Mouse (Mus musculus) hindbrain, embryonic 11.5 days (tissue): ENCODE measurements around the gene Fgfr2. TPM values are rescaled to one million over a fixed set of nuclear protein-coding genes. Genes with fewer than 3 reads are reported as not detected.
A peak's percentile ranks its signal among the peaks of the same experiment; 100 is the strongest.

Source experiments
- ATAC-seq: fragments of 200-750 bp; cut with Nextera tagmentation; 2 replicates; pipeline ENCODE4 v1.8.0; 2017; ENCODE audit warnings: mild to moderate bottlenecking, moderate TSS enrichment, moderate library complexity; ENCODE audit not compliant: low FRiP score
- DNase-seq: peaks from one replicate; pipeline ENCODE4 v3.0.0-alpha.2; 2015; ENCODE audit warnings: low spot score
- H3K27ac ChIP-seq: fragments of 300-500 bp; sonication (generic); 2 replicates; pipeline ENCODE4 v1.5.1; 2014; ENCODE audit warnings: mild to moderate bottlenecking, low read depth, low read length
- H3K27me3 ChIP-seq: fragments of 300-500 bp; sonication (generic); 2 replicates; pipeline ENCODE4 v1.6.1; 2014; ENCODE audit warnings: mild to moderate bottlenecking, low read length, moderate library complexity, mixed read lengths; ENCODE audit not compliant: control insufficient read depth, insufficient read depth
- H3K36me3 ChIP-seq: fragments of 300-500 bp; sonication (generic); 2 replicates; pipeline ENCODE4 v1.6.1; 2014; ENCODE audit warnings: mild to moderate bottlenecking, low read length, moderate library complexity, mixed read lengths; ENCODE audit not compliant: control insufficient read depth, insufficient read depth
- H3K4me1 ChIP-seq: fragments of 300-500 bp; sonication (generic); replicated peaks from 2 replicates; pipeline ENCODE4 v1.6.1; 2014; ENCODE audit warnings: low read length, mixed read lengths; ENCODE audit not compliant: control insufficient read depth, insufficient read depth
- H3K4me2 ChIP-seq: fragments of 300-500 bp; sonication (generic); replicated peaks from 2 replicates; pipeline ENCODE4 v1.6.1; 2014; ENCODE audit warnings: mild to moderate bottlenecking, low read depth, low read length
- H3K4me3 ChIP-seq: fragments of 300-500 bp; sonication (generic); 2 replicates; pipeline ENCODE4 v1.5.1; 2014; ENCODE audit warnings: low read depth, low read length
- H3K9ac ChIP-seq: fragments of 300-500 bp; sonication (generic); 2 replicates; pipeline ENCODE4 v1.6.1; 2014; ENCODE audit warnings: low read depth, low read length
- H3K9me3 ChIP-seq: fragments of 300-500 bp; sonication (generic); 2 replicates; pipeline ENCODE4 v1.6.1; 2016; ENCODE audit warnings: low read length; ENCODE audit not compliant: control insufficient read depth
- WGBS: fragments of 180-500 bp; shearing (Covaris S2); extraction: QIAGEN DNeasy Blood & Tissue Kit; methylation state at CpG from one replicate; pipeline ENCODE4 v1.1.7; 2014; 5-methylcytosine and 5-hydroxymethylcytosine counted together
- polyA plus RNA-seq: library from polyadenylated mRNA; unstranded; fragments of >200 nt; fragmentation: Nextera tagmentation; extraction: Ambion mirVana; gene quantifications from 2 replicates; pipeline ENCODE4 v1.2.1, GENCODE M21; 2014

Gene Fgfr2
- polyA plus RNA-seq, 1 experiment from 2014 or later = 71.3 TPM

DNA sequence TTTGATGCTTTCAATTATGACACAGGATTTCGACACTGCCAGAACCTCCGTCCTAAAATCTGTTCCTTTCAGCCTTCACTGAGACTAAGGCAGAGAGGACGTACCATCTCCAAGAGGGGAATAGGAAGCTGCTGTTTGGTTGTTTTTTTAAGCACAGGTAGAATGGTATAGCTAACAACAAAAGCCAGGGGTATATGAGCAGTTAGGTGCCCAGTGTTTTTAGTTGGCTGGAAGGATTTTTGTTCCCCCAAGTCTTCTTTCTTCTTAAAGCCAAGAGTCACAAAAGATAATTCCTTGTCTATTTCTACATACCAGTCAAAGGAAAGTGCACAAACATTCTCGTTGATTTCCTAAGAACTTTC lies 2859.9 kb downstream of the Fgfr2 start:
- peak overlapping the region; percentile 82 for H3K4me3 ChIP-seq
- H3K4me2 ChIP-seq = peak overlapping the region; percentile 61
- ATAC-seq (no peak), DNase-seq (no peak)
- WGBS = 25% methylated on average over 4 of the region's 4 CpGs
- no peaks in the 10 kb centered on the region for H3K27me3 ChIP-seq
- H3K4me1 ChIP-seq = peaks cover 12% of the 10 kb centered on the region
- H3K27ac ChIP-seq = no peak overlapping the region
- no peaks in the 10 kb centered on the region for H3K9me3 ChIP-seq
- no peaks in the 10 kb centered on the region for H3K36me3 ChIP-seq
- peak overlapping the region; percentile 88 for H3K9ac ChIP-seq

DNA sequence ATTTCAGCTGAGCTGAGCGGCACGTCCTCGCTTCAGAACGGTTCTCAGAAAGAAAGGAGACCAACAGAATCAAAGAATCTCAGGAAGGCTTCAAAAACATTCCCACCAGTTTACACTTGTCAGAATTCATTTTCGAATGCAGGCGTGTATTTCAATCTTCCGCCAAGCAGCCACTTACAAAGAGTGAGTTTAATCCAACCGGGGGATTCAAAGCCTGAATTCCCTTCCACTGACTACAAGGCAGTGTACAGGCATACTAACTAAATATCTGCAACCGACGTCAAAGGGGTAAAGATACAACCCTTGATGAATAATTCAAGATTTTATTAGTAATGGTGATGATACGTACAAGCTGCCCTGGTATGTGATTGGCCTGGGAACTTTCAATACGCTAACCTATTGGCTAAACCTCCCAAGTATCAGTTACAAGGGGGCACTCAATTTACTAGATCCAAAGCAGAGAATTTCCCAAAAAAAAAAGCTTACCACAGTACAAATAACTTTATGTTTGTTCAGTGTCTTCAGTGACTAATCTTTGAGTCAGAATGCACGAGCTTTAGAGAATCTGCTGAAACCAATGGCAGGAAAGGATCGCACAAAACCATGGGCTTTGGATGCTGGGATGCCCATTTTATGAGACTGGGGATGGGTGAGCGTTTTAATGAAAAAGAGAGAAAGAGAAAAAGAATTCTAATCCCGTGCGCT lies 2860.5 kb downstream of the Fgfr2 start:
- ATAC-seq = no peak
- WGBS = 20% methylated on average over 17 of the region's 17 CpGs
- peaks cover 10% of the 10 kb centered on the region for H3K4me1 ChIP-seq
- H3K4me3 ChIP-seq = peak overlapping the region; percentile 82
- H3K9ac ChIP-seq = peak overlapping the region; percentile 88; the same call in 1 of the 2 replicates
- H3K4me2 ChIP-seq = peak overlapping the region; percentile 61
- DNase-seq = peak; percentile 36
- H3K9me3 ChIP-seq = no peaks in the 10 kb centered on the region
- no peak overlapping the region for H3K27ac ChIP-seq
- H3K27me3 ChIP-seq = no peaks in the 10 kb centered on the region
- H3K36me3 ChIP-seq = no peaks in the 10 kb centered on the region

DNA sequence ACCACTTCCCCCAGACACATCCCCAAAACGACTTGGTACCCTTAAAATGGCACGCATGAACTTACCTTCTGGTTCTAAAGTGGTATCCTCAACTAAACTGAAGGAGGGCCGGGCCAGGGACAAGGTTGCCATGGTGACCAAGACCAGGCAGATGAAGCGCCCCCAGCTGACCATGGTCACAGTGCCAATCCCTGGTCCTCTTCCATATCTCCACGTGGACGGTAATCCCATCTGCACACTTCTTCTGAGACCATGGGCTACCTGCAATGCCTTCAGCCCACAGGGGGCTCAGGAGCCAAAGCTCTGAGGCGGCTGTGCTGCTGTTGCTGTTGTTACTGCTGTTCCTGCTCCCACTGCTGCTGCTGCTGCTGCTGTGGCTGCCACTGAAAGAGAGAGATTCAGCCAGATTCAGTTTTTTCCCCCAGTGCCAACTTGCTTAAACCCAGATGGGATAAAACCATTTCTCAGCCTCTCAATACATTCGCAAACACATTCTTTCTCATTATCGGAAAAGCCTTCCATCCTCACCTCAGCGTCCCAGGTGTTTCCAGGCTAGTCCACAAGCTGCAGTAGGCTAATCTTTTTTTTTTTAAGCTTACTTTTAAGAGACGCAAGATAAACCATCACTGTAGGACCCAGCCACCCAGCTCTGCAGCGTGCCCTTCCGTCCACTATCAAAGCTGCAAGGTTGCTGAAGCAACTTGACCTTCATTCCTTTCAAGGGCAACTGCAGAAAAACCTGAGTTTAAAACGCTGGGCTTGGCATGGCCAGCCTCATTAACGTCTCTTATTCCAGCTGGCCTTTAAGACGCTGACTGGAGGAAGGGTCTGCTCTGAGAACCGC lies 2861.2 kb downstream of the Fgfr2 start:
- Histone ChIP-seq H3K4me3 (peak overlapping the region; percentile 82), H3K9ac (peak overlapping the region; percentile 31; the same call in 1 of the 2 replicates), H3K9me3 (no peaks in the 10 kb centered on the region), H3K27ac (no peak overlapping the region), H3K27me3 (no peaks in the 10 kb centered on the region), H3K4me2 (peak overlapping the region; percentile 61), H3K36me3 (no peaks in the 10 kb centered on the region), H3K4me1 (peaks cover 10% of the 10 kb centered on the region)
- DNase-seq = peak; percentile 22
- WGBS = 32% methylated on average over 17 of the region's 17 CpGs
- no peak for ATAC-seq

DNA sequence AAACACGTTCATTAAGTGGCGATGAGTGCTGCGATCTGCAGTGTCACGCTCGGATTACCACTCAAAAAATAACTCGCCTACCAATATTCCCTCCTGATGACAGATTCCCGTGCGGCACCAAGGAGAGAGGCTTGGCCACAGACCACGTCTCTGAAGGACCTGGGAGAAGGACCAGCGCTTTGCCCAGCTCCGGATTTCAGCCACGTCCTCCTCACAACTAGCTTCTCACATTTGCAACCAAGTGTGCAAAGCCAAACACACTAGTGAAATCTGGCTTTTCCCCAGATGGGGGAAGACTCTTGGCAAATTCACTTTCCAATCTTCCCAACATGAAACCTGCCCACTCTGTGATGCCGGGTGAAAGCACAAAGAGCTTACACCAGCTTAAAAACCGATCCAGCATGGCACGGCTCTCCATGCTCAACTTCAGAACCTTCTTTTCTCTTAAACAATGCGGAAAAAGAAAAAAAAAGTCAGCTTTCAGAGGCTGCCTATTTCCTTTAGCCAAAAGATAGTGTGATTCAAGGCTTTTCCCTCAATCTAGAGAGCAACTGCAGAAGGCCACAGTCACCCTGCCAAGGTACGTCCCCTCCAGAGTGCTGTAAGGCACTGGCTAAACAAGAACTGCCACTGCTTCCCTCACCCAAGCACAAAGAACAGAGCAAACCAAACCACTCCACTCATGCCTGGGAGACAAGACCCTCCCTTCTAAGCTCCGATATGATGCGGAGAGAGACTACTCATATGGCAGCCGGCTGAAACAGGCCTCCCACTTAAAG lies 2862.1 kb downstream of the Fgfr2 start:
- no peaks in the 10 kb centered on the region for H3K9me3 ChIP-seq
- H3K27me3 ChIP-seq = no peaks in the 10 kb centered on the region
- H3K4me2 ChIP-seq = peak overlapping the region; percentile 61
- H3K27ac ChIP-seq = no peak overlapping the region
- peaks cover 7% of the 10 kb centered on the region for H3K4me1 ChIP-seq
- no peaks in the 10 kb centered on the region for H3K36me3 ChIP-seq
- H3K4me3 ChIP-seq = 0 out of 2 replicates have a peak overlapping the region, but pooled peaks have one; percentile 6
- DNase-seq (no peak), ATAC-seq (no peak)
- H3K9ac ChIP-seq = peak overlapping the region; percentile 8; the same call in 1 of the 2 replicates
- 68% methylated on average over 20 of the region's 20 CpGs for WGBS

DNA sequence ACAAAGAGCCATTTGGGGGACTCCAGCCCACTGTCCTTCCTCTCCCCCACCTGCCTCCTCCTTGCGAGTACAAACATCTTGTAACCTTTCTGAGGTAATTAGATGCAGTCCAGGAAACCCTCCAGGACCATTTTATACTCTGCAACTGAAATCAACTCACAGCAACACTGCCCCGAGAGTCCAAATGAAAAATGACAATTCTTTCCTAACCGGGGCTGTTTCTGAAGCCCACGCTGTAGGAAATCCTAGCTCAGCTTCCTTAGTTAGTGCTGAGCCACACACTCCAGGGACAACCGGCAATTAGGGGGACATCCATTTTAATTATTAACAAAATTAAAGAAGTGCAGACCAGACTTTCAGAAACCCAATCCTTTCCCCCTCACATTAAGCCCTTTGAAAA lies 2863.1 kb downstream of the Fgfr2 start:
- Histone ChIP-seq H3K9me3 (no peaks in the 10 kb centered on the region), H3K36me3 (no peaks in the 10 kb centered on the region), H3K4me2 (no peak overlapping the region; the same call in 1 of the 2 replicates), H3K4me3 (peak overlapping the region; percentile 4; the same call in 1 of the 2 replicates), H3K27me3 (no peaks in the 10 kb centered on the region), H3K4me1 (peaks cover 7% of the 10 kb centered on the region), H3K9ac (no peak overlapping the region), H3K27ac (no peak overlapping the region)
- DNase-seq = no peak
- 27% methylated on average over 5 of the region's 5 CpGs for WGBS
- ATAC-seq = no peak

DNA sequence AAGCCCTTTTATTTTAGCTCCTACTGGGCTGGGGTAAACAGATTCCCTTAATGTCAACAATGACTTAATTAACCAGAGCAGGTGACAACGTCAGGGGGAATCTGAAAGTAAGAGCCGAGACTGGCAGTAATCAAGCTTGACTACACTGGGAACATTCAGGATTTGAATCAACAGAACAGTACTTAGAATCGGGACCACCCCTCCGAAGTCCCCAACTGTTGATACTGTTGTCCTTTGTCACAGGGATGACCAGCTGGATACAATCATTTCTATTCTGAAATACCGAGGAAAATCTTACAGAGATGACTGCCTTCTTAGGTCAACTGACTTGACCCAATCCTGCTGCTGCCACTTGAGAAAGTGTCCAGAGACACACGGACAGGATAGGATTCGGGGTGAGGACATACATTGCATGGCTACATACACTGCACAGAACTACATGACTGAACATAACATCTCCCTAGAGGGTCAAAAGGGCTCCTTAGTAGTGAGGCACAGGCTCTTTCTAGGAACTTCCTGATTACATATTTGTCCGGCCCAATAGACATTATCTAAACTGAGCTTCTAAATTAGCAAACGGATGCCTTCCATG lies 2864.3 kb downstream of the Fgfr2 start:
- WGBS = 29% methylated on average over 9 of the region's 9 CpGs
- no peak overlapping the region for H3K4me3 ChIP-seq
- H3K27ac ChIP-seq = no peak overlapping the region
- H3K4me2 ChIP-seq = no peak overlapping the region
- H3K9me3 ChIP-seq = no peaks in the 10 kb centered on the region
- no peaks in the 10 kb centered on the region for H3K27me3 ChIP-seq
- ATAC-seq (0 out of 2 replicates have a peak, but pooled peaks have one; percentile 12), DNase-seq (no peak)
- no peak overlapping the region for H3K9ac ChIP-seq
- H3K4me1 ChIP-seq = peaks cover 7% of the 10 kb centered on the region
- no peaks in the 10 kb centered on the region for H3K36me3 ChIP-seq

DNA sequence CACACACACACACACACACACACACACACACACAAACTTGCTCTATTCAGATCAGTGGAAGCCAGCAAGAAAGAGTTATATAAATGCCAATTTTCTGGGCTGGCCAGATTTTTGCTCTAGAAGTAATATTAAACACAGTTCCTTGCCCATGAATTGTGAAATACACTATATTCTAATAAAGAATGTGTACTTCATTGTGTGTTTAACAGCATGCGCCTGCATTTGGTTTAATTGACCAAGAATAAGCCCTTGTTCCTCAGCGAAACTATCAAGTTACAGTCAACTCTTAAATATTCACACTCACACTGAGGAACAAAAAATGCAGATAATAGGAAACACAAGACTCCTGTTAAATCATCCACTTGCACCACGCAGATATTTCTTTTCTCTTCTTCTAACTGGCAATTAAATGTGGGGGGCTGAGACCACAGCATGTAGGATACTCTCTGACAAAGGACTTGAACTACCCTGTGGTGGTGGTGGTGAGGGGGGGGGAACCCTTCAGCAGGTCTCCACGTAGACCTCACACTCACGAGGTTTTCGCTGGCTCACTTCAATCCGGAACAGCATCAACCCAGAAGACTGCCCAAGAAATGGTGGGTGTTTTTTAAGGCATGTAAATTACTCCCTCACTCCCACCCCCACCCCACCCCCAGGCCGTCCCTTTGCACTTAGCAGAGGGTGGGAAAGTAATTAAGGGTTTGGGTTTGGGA lies 2865.0 kb downstream of the Fgfr2 start:
- no peak overlapping the region for H3K9ac ChIP-seq
- WGBS = 18% methylated on average over 8 of the region's 8 CpGs
- ATAC-seq (0 out of 2 replicates have a peak, but pooled peaks have one; percentile 2), DNase-seq (no peak)
- H3K9me3 ChIP-seq = no peaks in the 10 kb centered on the region
- no peak overlapping the region for H3K4me3 ChIP-seq
- peaks cover 7% of the 10 kb centered on the region for H3K4me1 ChIP-seq
- H3K4me2 ChIP-seq = no peak overlapping the region
- H3K27ac ChIP-seq = no peak overlapping the region
- no peaks in the 10 kb centered on the region for H3K36me3 ChIP-seq
- H3K27me3 ChIP-seq = no peaks in the 10 kb centered on the region

DNA sequence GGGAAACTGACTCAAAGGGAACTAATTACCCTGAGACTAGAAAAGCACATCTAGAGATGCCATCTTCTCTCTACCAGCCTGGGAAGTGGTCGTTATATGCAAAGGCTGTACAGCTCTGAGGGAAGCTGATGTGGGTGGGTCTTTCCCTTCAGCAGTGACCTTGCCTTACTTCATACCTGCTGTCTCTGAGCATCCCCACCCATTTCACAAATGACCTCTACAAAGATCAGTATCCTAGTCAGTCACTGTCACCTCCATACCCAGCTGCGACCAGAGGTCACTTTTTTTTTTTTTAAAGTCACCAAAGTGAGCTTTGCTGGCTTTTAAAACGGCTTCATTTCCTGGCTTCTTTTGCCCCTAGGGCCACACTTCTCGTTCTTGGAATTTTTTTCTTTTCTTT lies 2869.9 kb downstream of the Fgfr2 start:
- peaks cover 11% of the 10 kb centered on the region for H3K4me1 ChIP-seq
- no peak for ATAC-seq
- no peaks in the 10 kb centered on the region for H3K9me3 ChIP-seq
- 48% methylated on average over 4 of the region's 4 CpGs for WGBS
- H3K4me2 ChIP-seq = no peak overlapping the region
- no peak overlapping the region for H3K9ac ChIP-seq
- H3K36me3 ChIP-seq = no peaks in the 10 kb centered on the region
- H3K27ac ChIP-seq = no peak overlapping the region
- no peak overlapping the region for H3K4me3 ChIP-seq
- DNase-seq = no peak
- H3K27me3 ChIP-seq = no peaks in the 10 kb centered on the region
